Mouse (Mus musculus): ENCODE measurements at regions not wholly inside any gene's neighbourhood (a gene's known extent, or its start where the extent isn't known, plus 50 kb on each side); places are given as distances from the start of the nearest gene placed in this dataset.
A peak's percentile ranks its signal among the peaks of the same experiment; 100 is the strongest.
"Not testable (repeated sequence)": the region's sequence is repeated elsewhere in the genome, so short reads cannot be mapped to it uniquely, and the experiment has no call there.

- no peaks in the 10 kb centered on the region for H3K4me1 ChIP-seq
- H3K36me3 ChIP-seq, result no peaks in the 10 kb centered on the region
- WGBS, result 75% methylated on average over 2 of the region's 2 CpGs
- H3K4me2 ChIP-seq, result no peak overlapping the region
- no peak overlapping the region for H3K27ac ChIP-seq (replicated peaks)
- no peak for ATAC-seq (ENCODE audit: extremely low read depth, insufficient number of reproducible peaks, low FRiP score, low TSS enrichment)
- H3K9me3 ChIP-seq, result no peaks in the 10 kb centered on the region
- H3K9ac ChIP-seq, result no peak overlapping the region
- H3K27me3 ChIP-seq (replicated peaks), result no peaks in the 10 kb centered on the region
- no peak overlapping the region for H3K4me3 ChIP-seq
Measured at GRCm38 (mm10) chr3:147683730-147684129, 831.6 kb downstream of the Ttll7 start.

GRCm38 (mm10) chr3:147680299-147680698 is 828.1 kb downstream of the Ttll7 start:
- no peaks in the 10 kb centered on the region for H3K36me3 ChIP-seq
- H3K4me3 ChIP-seq, result no peak overlapping the region
- H3K4me2 ChIP-seq, result no peak overlapping the region
- WGBS, result 59% methylated on average over 1 of the region's 1 CpGs
- no peak for ATAC-seq (ENCODE audit: extremely low read depth, insufficient number of reproducible peaks, low FRiP score, low TSS enrichment)
- H3K27ac ChIP-seq (replicated peaks), result no peak overlapping the region
- no peak overlapping the region for H3K9ac ChIP-seq
- H3K4me1 ChIP-seq, result no peaks in the 10 kb centered on the region
- H3K9me3 ChIP-seq, result no peaks in the 10 kb centered on the region
- no peaks in the 10 kb centered on the region for H3K27me3 ChIP-seq (replicated peaks)

DNA sequence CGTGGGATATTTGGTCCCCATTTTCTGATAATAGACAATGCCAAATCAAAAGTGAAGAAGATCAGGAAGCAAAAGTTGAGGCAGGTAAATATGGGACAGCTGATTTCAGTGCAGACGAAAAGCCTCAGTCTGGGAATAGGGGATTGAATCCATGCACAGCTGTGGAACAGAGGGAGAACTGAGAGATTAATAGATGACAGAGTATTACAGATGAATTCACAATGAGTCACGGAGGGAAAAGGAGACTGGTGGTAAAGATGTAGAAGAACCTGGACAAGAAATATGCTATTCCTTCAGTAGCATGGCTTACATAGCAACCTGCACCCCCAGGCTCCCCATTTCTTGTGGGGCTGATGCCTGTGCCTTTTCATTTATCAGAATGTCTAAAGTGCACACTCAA is 810.4 kb downstream of the Ttll7 start:
- no peak for ATAC-seq (ENCODE audit: extremely low read depth, insufficient number of reproducible peaks, low FRiP score, low TSS enrichment)
- Histone ChIP-seq H3K4me2 (no peak overlapping the region), H3K4me3 (no peak overlapping the region), H3K9ac (no peak overlapping the region), H3K36me3 (no peaks in the 10 kb centered on the region), H3K4me1 (no peaks in the 10 kb centered on the region), H3K9me3 (no peaks in the 10 kb centered on the region), H3K27me3 (replicated peaks) (no peaks in the 10 kb centered on the region), H3K27ac (replicated peaks) (no peak overlapping the region)
- 75% methylated on average over 3 of the region's 3 CpGs for WGBS

GRCm38 (mm10) chr3:147652849-147653248 is 800.7 kb downstream of the Ttll7 start:
- no peaks in the 10 kb centered on the region for H3K27me3 ChIP-seq (replicated peaks)
- H3K4me1 ChIP-seq, result no peaks in the 10 kb centered on the region
- no peak overlapping the region for H3K27ac ChIP-seq (replicated peaks)
- no peak overlapping the region for H3K4me3 ChIP-seq
- no peaks in the 10 kb centered on the region for H3K9me3 ChIP-seq
- H3K4me2 ChIP-seq, result no peak overlapping the region
- ATAC-seq (ENCODE audit: extremely low read depth, insufficient number of reproducible peaks, low FRiP score, low TSS enrichment), result no peak
- H3K36me3 ChIP-seq, result no peaks in the 10 kb centered on the region
- H3K9ac ChIP-seq, result no peak overlapping the region
- WGBS, result 52% methylated on average over 6 of the region's 6 CpGs

- not testable (repeated sequence) for H3K4me2 ChIP-seq; H3K9ac ChIP-seq; ATAC-seq (ENCODE audit: extremely low read depth, insufficient number of reproducible peaks, low FRiP score, low TSS enrichment); H3K4me1 ChIP-seq; H3K36me3 ChIP-seq; H3K4me3 ChIP-seq; H3K9me3 ChIP-seq; H3K27ac ChIP-seq (replicated peaks); H3K27me3 ChIP-seq (replicated peaks)
- 87% methylated on average over 21 of the region's 21 CpGs for whole genome bisulfite sequencing
Measured at GRCm38 (mm10) chr3:147635486-147635885, 783.3 kb downstream of the Ttll7 start.

- H3K4me2 ChIP-seq, result no peak overlapping the region
- WGBS, result 63% methylated on average over 3 of the region's 3 CpGs
- H3K36me3 ChIP-seq, result no peaks in the 10 kb centered on the region
- no peak overlapping the region for H3K9ac ChIP-seq
- no peaks in the 10 kb centered on the region for H3K4me1 ChIP-seq
- H3K9me3 ChIP-seq, result peaks cover 3% of the 10 kb centered on the region; the same call in 1 of the 2 replicates
- no peaks in the 10 kb centered on the region for H3K27me3 ChIP-seq (replicated peaks)
- H3K4me3 ChIP-seq, result no peak overlapping the region
- no peak for ATAC-seq (ENCODE audit: extremely low read depth, insufficient number of reproducible peaks, low FRiP score, low TSS enrichment)
- no peak overlapping the region for H3K27ac ChIP-seq (replicated peaks)
Measured at GRCm38 (mm10) chr3:147631151-147631550, 779.0 kb downstream of the Ttll7 start.

- 56% methylated on average over 6 of the region's 6 CpGs for WGBS
- Histone ChIP-seq H3K4me2 (no peak overlapping the region), H3K27me3 (replicated peaks) (no peaks in the 10 kb centered on the region), H3K9ac (no peak overlapping the region), H3K27ac (replicated peaks) (no peak overlapping the region), H3K4me3 (no peak overlapping the region), H3K36me3 (no peaks in the 10 kb centered on the region), H3K4me1 (no peaks in the 10 kb centered on the region), H3K9me3 (no peaks in the 10 kb centered on the region)
- no peak for ATAC-seq (ENCODE audit: extremely low read depth, insufficient number of reproducible peaks, low FRiP score, low TSS enrichment)
Measured at GRCm38 (mm10) chr3:147583697-147584315, 731.6 kb downstream of the Ttll7 start.

- Histone ChIP-seq H3K4me2 (no peak overlapping the region), H3K9me3 (no peaks in the 10 kb centered on the region), H3K27me3 (replicated peaks) (no peaks in the 10 kb centered on the region), H3K27ac (replicated peaks) (no peak overlapping the region), H3K36me3 (no peaks in the 10 kb centered on the region), H3K4me1 (no peaks in the 10 kb centered on the region), H3K9ac (no peak overlapping the region), H3K4me3 (no peak overlapping the region)
- WGBS, result 65% methylated on average over 4 of the region's 4 CpGs
- ATAC-seq (ENCODE audit: extremely low read depth, insufficient number of reproducible peaks, low FRiP score, low TSS enrichment), result no peak
Measured at GRCm38 (mm10) chr3:147571850-147572249, 719.7 kb downstream of the Ttll7 start.

DNA sequence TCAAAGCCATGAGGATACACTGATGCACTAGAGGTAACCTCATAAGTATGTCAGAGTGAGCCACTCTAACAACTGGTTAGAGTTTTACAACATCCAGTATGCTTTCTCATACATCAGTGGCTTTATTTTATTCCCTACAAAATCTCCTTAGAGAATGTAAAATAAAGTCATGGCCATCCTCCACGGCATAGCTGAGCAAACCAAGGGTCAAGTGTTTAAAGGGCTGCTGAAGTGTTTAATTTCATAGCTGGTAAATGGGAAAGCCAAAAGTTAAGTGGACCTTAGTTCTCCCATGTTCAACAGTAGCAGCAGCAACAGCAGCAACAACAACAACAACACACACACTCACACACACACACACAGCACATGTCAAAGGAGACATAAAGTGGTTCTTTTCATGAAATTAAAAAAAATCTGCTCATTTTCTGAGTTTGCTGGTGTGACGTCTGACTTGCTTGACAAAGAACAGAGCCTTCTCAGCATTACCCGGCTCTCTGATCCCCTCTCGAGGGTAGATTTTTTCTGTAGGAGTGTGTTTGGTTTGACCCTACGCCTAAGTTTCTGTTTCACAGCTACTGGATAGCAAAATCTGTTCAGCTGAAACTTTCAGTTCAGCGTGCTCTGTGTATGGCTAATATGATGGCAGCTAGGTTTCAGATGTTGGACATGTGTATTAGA is 693.3 kb downstream of the Ttll7 start:
- ATAC-seq (ENCODE audit: extremely low read depth, insufficient number of reproducible peaks, low FRiP score, low TSS enrichment), result no peak
- H3K9ac ChIP-seq, result no peak overlapping the region
- H3K4me2 ChIP-seq, result peak overlapping the region; percentile 26; the same call in 1 of the 2 replicates
- H3K4me3 ChIP-seq, result no peak overlapping the region
- no peaks in the 10 kb centered on the region for H3K9me3 ChIP-seq
- no peaks in the 10 kb centered on the region for H3K27me3 ChIP-seq (replicated peaks)
- peaks cover 4% of the 10 kb centered on the region; the same call in 1 of the 2 replicates for H3K4me1 ChIP-seq
- no peaks in the 10 kb centered on the region for H3K36me3 ChIP-seq
- WGBS, result 37% methylated on average over 6 of the region's 6 CpGs
- no peak overlapping the region for H3K27ac ChIP-seq (replicated peaks)

DNA sequence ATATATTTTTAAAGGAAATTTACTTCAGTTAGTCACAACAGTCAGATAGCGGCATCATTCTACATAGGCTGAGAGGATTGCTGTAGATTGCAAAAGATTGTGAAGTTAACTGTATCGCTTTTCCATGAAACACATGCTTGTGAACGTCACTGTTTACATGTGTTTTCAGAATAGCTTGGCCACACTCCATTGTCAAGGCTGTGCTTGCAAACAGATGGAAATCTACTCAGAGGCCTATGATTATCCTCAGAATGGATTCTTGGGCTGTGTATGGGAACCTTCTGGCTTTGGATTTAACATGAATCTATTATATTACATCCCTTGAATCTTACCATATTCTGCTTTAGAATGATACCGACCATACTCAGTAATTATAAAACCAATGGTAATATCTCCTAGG is 690.1 kb downstream of the Ttll7 start:
- 85% methylated on average over 4 of the region's 4 CpGs for WGBS
- H3K9me3 ChIP-seq, result no peaks in the 10 kb centered on the region

GRCm38 (mm10) chr3:147537584-147537983 is 685.4 kb downstream of the Ttll7 start:
- Histone ChIP-seq H3K27ac (replicated peaks) (no peak overlapping the region), H3K27me3 (replicated peaks) (no peaks in the 10 kb centered on the region), H3K4me1 (no peaks in the 10 kb centered on the region), H3K4me3 (no peak overlapping the region), H3K9ac (no peak overlapping the region), H3K36me3 (no peaks in the 10 kb centered on the region), H3K9me3 (no peaks in the 10 kb centered on the region), H3K4me2 (no peak overlapping the region)
- ATAC-seq (ENCODE audit: extremely low read depth, insufficient number of reproducible peaks, low FRiP score, low TSS enrichment), result no peak

More for the DNA sequence above, 690.1 kb downstream of the Ttll7 start:
- Histone ChIP-seq H3K27me3 (replicated peaks) (no peaks in the 10 kb centered on the region), H3K36me3 (no peaks in the 10 kb centered on the region), H3K4me2 (no peak overlapping the region), H3K27ac (replicated peaks) (no peak overlapping the region), H3K4me3 (no peak overlapping the region), H3K9ac (no peak overlapping the region), H3K4me1 (peaks cover 4% of the 10 kb centered on the region; the same call in 1 of the 2 replicates)
- ATAC-seq (ENCODE audit: extremely low read depth, insufficient number of reproducible peaks, low FRiP score, low TSS enrichment), result no peak

- no peak overlapping the region for H3K9ac ChIP-seq
- H3K4me1 ChIP-seq, result no peaks in the 10 kb centered on the region
- H3K4me2 ChIP-seq, result no peak overlapping the region
- no peak for ATAC-seq (ENCODE audit: extremely low read depth, insufficient number of reproducible peaks, low FRiP score, low TSS enrichment)
- H3K9me3 ChIP-seq, result no peaks in the 10 kb centered on the region
- no peak overlapping the region for H3K4me3 ChIP-seq
- WGBS, result 73% methylated on average over 2 of the region's 2 CpGs
- H3K36me3 ChIP-seq, result no peaks in the 10 kb centered on the region
- no peaks in the 10 kb centered on the region for H3K27me3 ChIP-seq (replicated peaks)
- H3K27ac ChIP-seq (replicated peaks), result no peak overlapping the region
Measured at GRCm38 (mm10) chr3:147532196-147532595, 680.0 kb downstream of the Ttll7 start.

All from heart, embryonic 13.5 days (tissue).